In the genomic region with DNA sequence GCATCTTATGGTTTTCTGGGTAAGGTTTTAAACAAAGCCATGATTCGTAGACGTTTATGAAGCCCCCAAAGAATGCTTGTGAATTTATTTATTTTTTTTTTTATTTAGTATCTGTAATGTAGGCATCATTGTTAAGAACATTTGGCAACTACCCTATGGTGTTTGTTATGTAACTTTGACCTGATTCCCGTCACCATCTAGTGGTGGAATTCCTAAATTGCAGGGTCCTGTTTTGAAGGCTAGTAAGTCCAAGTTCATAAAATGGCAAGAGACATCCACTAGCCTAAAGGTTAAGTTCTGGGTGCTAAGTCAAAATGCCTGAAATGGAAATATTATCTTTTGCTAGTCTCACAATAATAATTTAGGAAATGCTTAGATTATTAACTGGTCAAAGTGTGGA, we compare ENCODE assay signal across 8 mouse cellular contexts. TPM values are rescaled to one million over a fixed set of nuclear protein-coding genes. Genes with fewer than 3 reads are reported as not detected.
DNase-seq lines count a peak whose midpoint lies in the region; ATAC-seq and TF ChIP-seq lines count a peak whose summit lies in the region.

No protein-coding gene starts in this region.

- no peaks in the 10 kb centered on the region for H3K36me3 ChIP-seq in heart, postnatal 0 days (replicated peaks; ENCODE audit: control insufficient read depth, insufficient read depth, low read length)
- no peaks in the 10 kb centered on the region for H3K36me3 ChIP-seq in neural tube, embryonic 11.5 days (ENCODE audit: control insufficient read depth, insufficient read depth, low read length)
- H3K36me3 ChIP-seq in neural tube, embryonic 15.5 days: peaks cover 17% of the 10 kb centered on the region
- H3K36me3 ChIP-seq in forebrain, embryonic 13.5 days (ENCODE audit: poor library complexity, severe bottlenecking): no peaks in the 10 kb centered on the region

- TF ChIP-seq EP300 in heart, postnatal 0 days (IDR thresholded peaks at IDR 0.05; ENCODE audit: low read depth): no peak

- H3K9me3 ChIP-seq in heart, postnatal 0 days (replicated peaks; ENCODE audit: control insufficient read depth, low read length): no peaks in the 10 kb centered on the region
- no peaks in the 10 kb centered on the region for H3K9me3 ChIP-seq in neural tube, embryonic 11.5 days (ENCODE audit: control insufficient read depth, low read length)
- H3K9me3 ChIP-seq in neural tube, embryonic 15.5 days (replicated peaks): no peaks in the 10 kb centered on the region
- no peaks in the 10 kb centered on the region for H3K9me3 ChIP-seq in forebrain, embryonic 13.5 days (replicated peaks)

- ATAC-seq in heart, postnatal 0 days (ENCODE audit: insufficient read depth, low read depth): no peak
- ATAC-seq in neural tube, embryonic 11.5 days (ENCODE audit: insufficient read depth, low FRiP score, low TSS enrichment): no peak
- no peak for ATAC-seq in neural tube, embryonic 15.5 days (ENCODE audit: low FRiP score)
- no peak for ATAC-seq in forebrain, embryonic 13.5 days

- WGBS in heart, postnatal 0 days: 28% methylated on average over 3 of the region's 3 CpGs
- 51% methylated on average over 3 of the region's 3 CpGs for WGBS in neural tube, embryonic 11.5 days
- 50% methylated on average over 3 of the region's 3 CpGs for WGBS in neural tube, embryonic 15.5 days
- WGBS in forebrain, embryonic 13.5 days: 42% methylated on average over 3 of the region's 3 CpGs

- no peak overlapping the region for H3K4me3 ChIP-seq in heart, postnatal 0 days (ENCODE audit: low read depth, low read length)
- no peak overlapping the region for H3K4me3 ChIP-seq in neural tube, embryonic 11.5 days (ENCODE audit: low read depth, low read length)
- H3K4me3 ChIP-seq in neural tube, embryonic 15.5 days (replicated peaks): no peak overlapping the region
- no peak overlapping the region for H3K4me3 ChIP-seq in forebrain, embryonic 13.5 days

- peak; percentile 30 for DNase-seq in heart, postnatal 0 days (ENCODE audit: low spot score)
- DNase-seq in heart, adult 8-10 months (ENCODE audit: low spot score): no peak
- DNase-seq in neural tube, embryonic 11.5 days (ENCODE audit: low spot score): peak; percentile 28
- peak; percentile 51 for DNase-seq in embryo, embryonic 11 days
- DNase-seq in retina, postnatal 1 day: peak; percentile 56
- DNase-seq in Muller cell, postnatal 12 days (ENCODE audit: inconsistent ontology term): no peak

- H3K27ac ChIP-seq in heart, postnatal 0 days (ENCODE audit: low read depth): no peak overlapping the region
- no peak overlapping the region for H3K27ac ChIP-seq in neural tube, embryonic 11.5 days (ENCODE audit: low read depth, low read length)
- H3K27ac ChIP-seq in neural tube, embryonic 15.5 days (replicated peaks): no peak overlapping the region
- H3K27ac ChIP-seq in forebrain, embryonic 13.5 days: no peak overlapping the region

- no peak overlapping the region for H3K4me2 ChIP-seq in heart, postnatal 0 days (ENCODE audit: low read depth, low read length)
- no peak overlapping the region for H3K4me2 ChIP-seq in neural tube, embryonic 11.5 days (ENCODE audit: low read depth)
- H3K4me2 ChIP-seq in neural tube, embryonic 15.5 days: no peak overlapping the region
- H3K4me2 ChIP-seq in forebrain, embryonic 13.5 days: no peak overlapping the region

- no peaks in the 10 kb centered on the region for H3K4me1 ChIP-seq in heart, postnatal 0 days (ENCODE audit: control insufficient read depth, insufficient read depth)
- no peaks in the 10 kb centered on the region for H3K4me1 ChIP-seq in neural tube, embryonic 11.5 days (ENCODE audit: control insufficient read depth, insufficient read depth, low read length)
- H3K4me1 ChIP-seq in neural tube, embryonic 15.5 days: no peaks in the 10 kb centered on the region
- no peaks in the 10 kb centered on the region for H3K4me1 ChIP-seq in forebrain, embryonic 13.5 days

- TF ChIP-seq CTCF in heart, postnatal 0 days (IDR thresholded peaks at IDR 0.05; ENCODE audit: low read depth): peak; percentile 66

- no peaks in the 10 kb centered on the region for H3K27me3 ChIP-seq in heart, postnatal 0 days (ENCODE audit: control insufficient read depth, insufficient read depth, low read length)
- H3K27me3 ChIP-seq in neural tube, embryonic 11.5 days (ENCODE audit: control insufficient read depth, insufficient read depth, low read length): no peaks in the 10 kb centered on the region
- no peaks in the 10 kb centered on the region for H3K27me3 ChIP-seq in neural tube, embryonic 15.5 days (replicated peaks)
- H3K27me3 ChIP-seq in forebrain, embryonic 13.5 days: no peaks in the 10 kb centered on the region

- H3K9ac ChIP-seq in heart, postnatal 0 days (replicated peaks; ENCODE audit: low read depth, low read length): no peak overlapping the region
- no peak overlapping the region for H3K9ac ChIP-seq in neural tube, embryonic 11.5 days (ENCODE audit: low read length)
- no peak overlapping the region for H3K9ac ChIP-seq in neural tube, embryonic 15.5 days (replicated peaks)
- no peak overlapping the region for H3K9ac ChIP-seq in forebrain, embryonic 13.5 days

RNA-seq across cellular contexts. Expression of a gene that starts 37.0 kb away (rescaled TPM):
- 344 and 375 TPM in 2 replicates for total RNA-seq in heart, postnatal 0 days (2014; rRNA removed; ENCODE audit: low replicate concordance)
- polyA plus RNA-seq in heart, postnatal 0 days (2015; fragmentation: Nextera tagmentation; extraction: Ambion mirVana): 394 and 404 TPM in 2 replicates
- total RNA-seq in heart, adult 8-10 months (2022): 1,000 to 10,000 TPM in 3 of 4 experiments, 100 to 1,000 TPM in 1; 973 to 1,404 (median 1,052) TPM
- 49.5 and 57.7 TPM in 2 replicates for polyA plus RNA-seq in neural tube, embryonic 11.5 days (2014; fragmentation: Nextera tagmentation; extraction: Ambion mirVana)
- polyA plus RNA-seq in neural tube, embryonic 15.5 days (2015; fragmentation: Nextera tagmentation; extraction: Ambion mirVana): 118 and 127 TPM in 2 replicates
- polyA plus RNA-seq in forebrain, embryonic 13.5 days (2015; fragmentation: Nextera tagmentation; extraction: Ambion mirVana): 62.4 and 65.2 TPM in 2 replicates

RNA-seq across cellular contexts. Expression of a gene that starts 47.2 kb away (rescaled TPM):
- 0.12 TPM in 1 of 2 replicates, not detected in the other for total RNA-seq in heart, postnatal 0 days (2014; rRNA removed; ENCODE audit: low replicate concordance)
- polyA plus RNA-seq in heart, postnatal 0 days (2015; fragmentation: Nextera tagmentation; extraction: Ambion mirVana): 0.03 TPM in 1 of 2 replicates, not detected in the other
- total RNA-seq in heart, adult 8-10 months (2022): under 1 TPM in 3 of 4 experiments, not detected in 1; 0.11 to 0.38 (median 0.22) TPM
- polyA plus RNA-seq in neural tube, embryonic 11.5 days (2014; fragmentation: Nextera tagmentation; extraction: Ambion mirVana): 0.29 and 0.31 TPM in 2 replicates
- polyA plus RNA-seq in neural tube, embryonic 15.5 days (2015; fragmentation: Nextera tagmentation; extraction: Ambion mirVana): 4.9 and 5.1 TPM in 2 replicates
- polyA plus RNA-seq in forebrain, embryonic 13.5 days (2015; fragmentation: Nextera tagmentation; extraction: Ambion mirVana): 0.61 and 0.65 TPM in 2 replicates

Comparison
In these comparisons a context has a peak if more than half of its experiments do, and no peak if none do; other contexts are left out.
1. DNase-seq: peak in heart, postnatal 0 days (single experiment), neural tube, embryonic 11.5 days (single experiment), embryo, embryonic 11 days (single experiment) and retina, postnatal 1 day (single experiment); none in heart, adult 8-10 months (single experiment) and Muller cell, postnatal 12 days (single experiment).